Mouse (Mus musculus) frontal cortex, postnatal 14 days (tissue): Measurements from ENCODE around the gene Ciita.

Source experiments
- DNase-seq, 2 experiments: peaks; one replicate each; pipeline ENCODE4 v3.0.0; 2022; ENCODE audit warnings: low spot score in 2 of 2

Gene Ciita

DNA sequence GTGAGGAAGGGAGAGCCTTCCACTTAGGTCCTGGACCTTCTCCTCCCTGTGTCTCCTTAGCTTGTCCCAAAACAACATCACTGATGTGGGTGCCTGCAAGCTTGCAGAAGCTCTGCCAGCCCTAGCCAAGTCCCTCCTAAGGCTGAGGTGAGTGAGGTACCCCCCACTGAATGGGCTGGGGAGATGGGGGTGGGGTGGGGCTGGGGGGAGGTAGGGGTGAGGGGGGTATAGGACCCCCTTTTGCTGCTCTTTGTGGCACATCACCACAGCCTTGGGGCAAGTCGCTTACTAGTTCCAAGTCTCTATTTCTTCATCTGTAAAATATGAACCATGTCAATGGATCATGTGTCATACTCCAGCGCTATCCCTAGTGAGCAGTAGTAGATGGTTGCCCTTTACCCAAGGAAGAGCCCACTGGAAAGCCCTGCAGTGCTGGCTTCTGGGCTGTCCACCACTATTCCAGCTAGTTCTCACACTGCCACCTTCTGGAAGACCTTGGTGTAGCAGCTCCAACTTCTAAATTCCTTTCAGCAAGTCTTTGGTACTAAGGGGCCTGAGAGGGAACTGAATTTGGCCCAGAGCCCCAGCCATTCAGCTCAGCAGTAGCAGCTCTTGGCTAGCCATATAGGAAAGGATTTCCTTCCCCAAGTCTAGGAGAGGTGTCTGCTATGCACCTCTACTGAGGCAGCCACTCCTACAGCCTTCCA, 41.2 kb downstream of the Ciita start:
- DNase-seq = peak; percentile 57 to 87

DNA sequence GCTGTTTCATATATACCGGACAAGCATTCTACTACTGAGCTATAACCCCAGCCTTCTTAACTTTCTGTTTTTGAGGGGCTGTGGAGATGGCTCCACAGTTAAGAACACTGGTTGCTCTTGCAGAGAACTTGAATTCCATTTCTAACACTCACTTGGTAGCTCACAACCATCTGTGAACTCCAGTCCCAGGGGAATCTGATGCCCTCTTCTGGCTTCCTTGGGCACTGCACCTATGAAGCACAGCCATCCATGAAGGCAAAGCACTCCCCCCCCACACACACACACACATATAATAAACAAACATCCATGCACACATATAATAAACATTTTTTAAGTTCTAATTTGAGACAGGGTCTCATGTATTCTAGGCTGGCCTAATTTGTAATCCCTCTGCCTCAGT, 43.0 kb downstream of the Ciita start:
- DNase-seq = peak in 1 of 2 experiments; percentile 68

- no peak for DNase-seq
Observed at GRCm38 (mm10) chr16:10523650-10524049, 43.8 kb downstream of the Ciita start.

GRCm38 (mm10) chr16:10524866-10525609, 45.2 kb downstream of the Ciita start:
- no peak for DNase-seq

DNA sequence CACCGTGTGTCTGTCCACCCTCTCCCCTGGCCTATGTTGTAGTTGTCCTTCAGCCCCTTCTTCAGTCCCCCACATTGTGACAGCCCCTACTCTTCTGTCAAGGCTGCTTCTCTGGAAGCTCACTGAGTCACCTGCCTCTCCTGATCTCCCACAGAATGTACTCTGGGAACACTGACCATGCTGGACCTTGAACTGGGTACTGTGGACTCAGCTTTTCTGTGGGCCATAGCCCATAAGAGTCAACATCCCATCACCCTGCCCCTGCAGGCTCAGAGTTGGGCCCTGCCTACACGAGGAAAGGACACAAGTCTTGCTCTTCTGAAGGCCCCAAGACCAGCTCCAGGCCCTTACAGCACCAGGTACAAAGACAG, 45.7 kb downstream of the Ciita start:
- DNase-seq = no peak

DNA sequence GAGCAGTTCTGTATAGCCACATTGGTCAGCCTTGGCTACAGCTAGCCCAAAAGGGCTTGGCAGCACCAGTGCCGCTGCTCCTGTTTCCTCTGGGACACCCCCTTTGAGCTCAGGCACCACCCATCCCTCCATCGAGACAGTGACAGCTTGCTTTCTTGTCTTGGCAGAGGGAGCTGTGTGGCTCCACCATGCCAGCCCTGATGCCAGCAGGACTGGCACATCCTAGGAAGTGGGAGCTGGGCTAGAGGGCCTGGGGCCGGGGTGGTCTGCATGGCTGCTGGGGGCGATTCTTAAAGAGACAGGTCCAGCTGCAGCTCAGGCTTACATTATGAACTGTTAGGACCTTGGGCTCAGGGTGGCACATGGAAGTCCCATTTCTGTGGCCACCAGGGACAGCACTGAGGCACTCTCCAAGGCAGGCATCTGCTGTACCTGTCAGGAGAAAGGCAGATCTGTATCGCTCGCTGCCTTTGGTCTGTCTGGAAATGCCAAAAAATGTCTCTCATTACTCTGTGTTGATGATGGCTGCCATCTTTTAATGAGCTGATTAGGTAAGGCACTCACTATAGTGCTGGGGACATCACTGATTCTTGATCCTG, 47.3 kb downstream of the Ciita start:
- DNase-seq = no peak

DNA sequence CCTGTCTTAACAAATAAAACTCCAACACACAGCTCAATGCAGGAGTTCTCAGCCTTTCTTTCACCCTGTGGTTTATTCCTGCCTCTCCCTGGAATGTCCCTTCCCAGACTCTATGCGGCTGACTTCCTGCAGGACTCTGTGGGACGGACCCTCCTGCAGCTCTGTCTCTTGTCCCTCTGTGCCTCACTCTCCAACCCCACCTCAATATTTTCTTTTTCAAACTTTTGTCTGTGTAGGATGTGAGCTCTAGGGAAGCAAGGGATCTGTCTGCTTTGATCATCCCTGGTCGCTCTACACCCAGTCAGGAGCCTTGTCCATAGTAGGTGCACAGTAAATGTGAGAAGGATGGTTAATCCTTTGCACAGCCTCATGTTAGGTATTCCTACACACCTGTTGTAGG, 48.5 kb downstream of the Ciita start:
- no peak for DNase-seq

DNA sequence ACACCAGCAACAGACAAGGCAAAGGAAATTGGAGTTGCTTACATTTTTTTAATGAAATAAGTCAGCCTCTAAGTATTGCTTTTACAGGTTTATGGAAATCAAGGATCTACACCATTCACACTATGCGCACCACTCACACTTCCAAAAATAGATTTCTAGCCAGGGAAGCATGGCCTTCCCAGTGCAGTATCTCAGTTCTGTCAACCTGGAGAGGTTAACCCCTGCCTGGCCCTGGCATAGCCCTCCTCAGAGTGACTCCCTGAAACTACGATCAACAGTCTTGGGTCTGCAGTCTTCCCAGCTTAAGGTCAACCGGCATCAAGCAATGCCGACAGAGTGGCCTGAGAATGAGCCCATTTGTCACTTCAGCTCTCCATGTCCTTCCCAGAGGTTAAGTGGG, 50.3 kb downstream of the Ciita start:
- no peak for DNase-seq

DNA sequence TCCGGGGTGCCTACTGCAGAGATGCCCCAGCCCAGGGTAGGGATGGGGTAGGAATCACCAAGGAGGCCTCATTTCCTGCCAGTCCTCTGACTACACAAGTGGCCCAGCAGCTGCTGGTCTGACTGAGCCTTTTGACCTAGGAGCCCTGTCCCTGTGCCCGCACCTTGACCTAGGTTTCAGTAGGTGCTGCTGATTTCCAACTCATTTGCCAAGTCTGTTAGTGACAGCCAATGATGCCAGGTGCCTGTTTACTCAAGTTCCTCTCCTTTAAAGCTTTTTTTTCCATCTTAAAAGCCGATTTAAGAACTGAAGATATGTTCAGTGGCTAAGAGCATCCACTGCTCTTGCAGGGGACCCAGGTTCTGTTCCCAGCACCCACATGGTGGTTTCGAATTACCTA, 53.9 kb downstream of the Ciita start:
- DNase-seq = no peak

DNA sequence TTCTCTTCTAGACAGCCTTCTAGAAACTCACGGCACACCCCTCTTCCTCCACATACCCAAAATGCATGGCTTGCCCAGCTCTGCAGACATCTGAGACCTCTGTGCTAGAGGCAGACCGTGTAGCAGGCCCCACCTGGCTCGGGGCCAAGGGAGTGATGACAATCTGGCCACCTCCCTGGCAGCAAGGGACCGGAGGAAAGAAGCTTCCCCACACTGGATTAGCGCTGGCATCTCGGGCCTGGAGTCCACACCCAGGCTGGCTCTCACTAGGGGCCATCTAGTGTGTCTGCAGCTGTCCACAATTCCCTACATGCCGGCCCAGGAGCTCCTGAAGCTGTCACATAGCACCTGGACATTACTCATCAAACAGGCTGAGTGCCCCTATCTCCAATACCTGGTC, 54.7 kb downstream of the Ciita start:
- DNase-seq = no peak

DNA sequence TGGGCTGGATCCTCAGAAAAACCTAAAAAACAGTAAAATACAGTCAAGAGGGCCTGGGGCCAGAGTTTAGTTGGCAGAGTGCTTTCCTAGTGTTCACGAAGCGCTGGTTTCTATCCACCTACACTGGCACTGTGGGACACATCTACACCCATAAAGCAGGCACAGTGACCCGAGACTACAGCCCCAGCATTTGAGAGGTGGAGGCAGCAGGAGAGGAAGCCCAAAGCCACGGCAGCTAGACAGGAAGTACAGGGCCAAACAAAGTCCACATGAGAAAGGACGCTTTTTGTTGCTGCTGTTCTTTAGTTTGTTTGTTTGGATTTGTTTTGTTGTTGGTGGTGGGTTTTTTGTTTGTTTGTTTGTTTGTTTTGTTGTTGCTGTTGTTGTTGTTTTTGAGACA, 56.5 kb downstream of the Ciita start:
- no peak for DNase-seq

DNA sequence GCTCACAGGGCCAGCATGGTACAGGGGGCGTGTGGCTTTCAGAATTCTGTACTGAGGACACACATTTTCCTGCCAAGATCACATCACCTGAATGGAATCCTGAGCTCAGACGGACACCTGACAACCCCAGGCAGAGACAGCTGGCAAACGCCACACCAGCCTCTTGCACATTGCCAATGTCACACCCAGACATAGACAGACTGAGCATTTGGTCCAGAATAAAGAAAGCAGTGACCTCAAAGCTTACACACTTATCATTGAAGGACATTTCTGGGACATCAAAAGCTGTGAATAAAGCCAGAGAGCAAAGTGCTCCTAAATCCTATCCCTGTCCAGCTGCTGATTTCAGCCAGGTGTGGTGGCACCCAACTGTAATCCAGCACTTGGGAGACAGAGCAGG, 57.1 kb downstream of the Ciita start:
- DNase-seq = no peak

GRCm38 (mm10) chr16:10540763-10541597, 61.1 kb downstream of the Ciita start:
- no peak for DNase-seq

- DNase-seq = no peak
Observed at GRCm38 (mm10) chr16:10541598-10541930, 61.7 kb downstream of the Ciita start.

DNA sequence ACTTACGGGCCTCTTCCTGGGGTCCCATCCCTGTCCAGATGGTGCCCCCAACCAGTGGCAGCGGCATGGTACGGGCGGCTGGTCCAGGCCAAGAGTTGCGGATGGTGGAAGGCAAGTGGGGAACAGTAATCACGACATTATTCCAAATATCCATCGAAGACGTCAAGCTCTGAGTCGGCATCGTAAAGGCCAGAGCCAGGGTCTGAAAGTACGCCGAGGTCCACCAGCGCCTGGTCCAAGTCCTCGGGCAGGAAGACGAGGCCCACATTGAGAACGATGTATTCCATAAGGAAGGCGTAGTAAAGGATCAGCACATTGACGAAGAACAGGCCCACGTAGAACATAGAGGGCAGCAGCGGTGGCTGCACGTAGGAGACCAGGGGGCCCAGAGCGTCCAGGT, 62.4 kb downstream of the Ciita start:
- DNase-seq = no peak

DNA sequence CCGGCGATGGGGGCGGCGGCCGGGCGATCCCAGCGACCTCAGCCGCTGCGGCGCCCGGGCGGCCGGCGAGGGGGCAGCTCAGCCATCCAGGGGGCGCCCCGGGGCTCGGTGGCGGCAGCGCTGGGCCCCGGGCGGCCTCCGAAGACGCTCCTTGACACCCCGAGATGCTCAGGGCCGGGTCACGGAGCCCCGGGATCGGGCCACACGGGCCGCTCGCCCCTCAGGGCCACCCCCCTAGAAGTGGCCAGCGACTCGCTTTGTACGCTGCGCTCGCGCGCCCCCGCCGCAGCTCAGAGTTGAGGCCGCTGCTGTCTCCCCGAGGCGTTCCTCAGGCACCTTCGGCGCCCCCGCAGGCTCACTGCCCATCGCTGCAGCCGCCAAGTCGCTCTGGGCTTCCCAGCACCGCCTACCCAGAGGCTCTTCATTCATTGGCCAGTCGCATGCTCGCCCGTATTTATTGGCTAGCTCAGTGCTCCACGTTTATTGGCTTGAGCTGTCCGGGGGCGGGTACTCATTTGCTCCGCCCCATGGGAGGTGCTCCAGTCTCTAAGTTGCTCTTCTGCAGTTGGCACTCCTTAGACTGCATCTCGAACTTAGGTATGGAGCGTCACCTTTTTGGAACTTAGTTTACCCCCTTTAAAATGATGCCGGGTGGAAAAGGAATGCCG, 63.0 kb downstream of the Ciita start, which contains the start of gene Dexi:
Gene Dexi (minus strand): TSS at position 357 of the 668 bp plus-strand sequence.
- DNase-seq = peak; percentile 94 to 95

DNA sequence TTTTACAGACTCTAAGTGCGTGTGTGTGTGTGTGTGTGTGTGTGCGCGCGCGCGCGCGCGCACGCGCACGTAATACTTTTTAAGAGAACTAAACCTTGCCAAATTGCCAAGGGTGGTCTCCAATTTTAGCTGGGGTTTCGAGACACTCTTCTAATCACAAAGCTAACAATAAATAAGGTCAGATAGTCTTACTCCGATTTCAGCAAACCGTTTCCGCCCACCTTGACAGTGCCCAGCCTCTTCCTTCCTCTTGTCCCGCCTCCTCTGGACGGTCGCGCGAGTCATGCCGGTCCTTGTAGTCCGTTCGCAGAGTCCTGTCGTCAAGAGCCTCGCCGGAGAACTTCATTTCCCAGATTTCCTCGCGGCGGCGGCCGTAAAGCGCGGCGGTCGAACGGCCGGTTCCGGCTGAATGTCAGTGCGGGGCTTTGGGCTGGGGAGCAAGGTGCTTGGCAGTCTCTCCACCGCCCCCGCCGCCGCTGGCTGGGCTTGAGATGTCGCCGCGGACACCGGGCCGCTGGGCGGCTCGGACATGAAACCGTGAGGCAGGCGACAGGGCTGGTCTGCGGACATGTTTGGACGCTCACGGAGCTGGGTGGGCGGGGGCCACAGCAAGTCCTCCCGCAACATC, 65.2 kb downstream of the Ciita start, which contains the start of gene Clec16a:
Gene Clec16a (plus strand): TSS at position 345 of the 628 bp plus-strand sequence.
- DNase-seq = peak; percentile 94 to 95

- no peak for DNase-seq
Observed at GRCm38 (mm10) chr16:10546865-10547264, 67.0 kb downstream of the Ciita start.

DNA sequence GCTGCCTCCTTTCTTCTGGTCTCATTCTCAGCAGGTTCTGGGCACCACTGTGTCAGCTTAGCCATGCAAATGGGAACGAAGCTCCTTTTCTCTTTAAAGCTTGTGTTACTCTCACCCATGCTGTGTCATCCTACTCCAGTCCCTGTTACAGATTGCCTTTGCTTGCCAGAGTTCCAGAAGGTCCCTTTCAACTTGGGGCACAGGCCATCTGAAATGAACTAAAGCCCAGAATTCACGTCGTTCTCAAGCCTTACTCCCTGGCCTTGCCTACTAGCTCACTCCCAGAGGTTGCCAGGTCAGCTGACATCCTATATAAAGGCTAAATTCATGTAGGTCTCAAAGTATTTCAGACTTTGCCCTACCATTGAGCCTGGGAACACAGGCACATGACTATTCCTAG, 69.1 kb downstream of the Ciita start:
- no peak for DNase-seq

DNA sequence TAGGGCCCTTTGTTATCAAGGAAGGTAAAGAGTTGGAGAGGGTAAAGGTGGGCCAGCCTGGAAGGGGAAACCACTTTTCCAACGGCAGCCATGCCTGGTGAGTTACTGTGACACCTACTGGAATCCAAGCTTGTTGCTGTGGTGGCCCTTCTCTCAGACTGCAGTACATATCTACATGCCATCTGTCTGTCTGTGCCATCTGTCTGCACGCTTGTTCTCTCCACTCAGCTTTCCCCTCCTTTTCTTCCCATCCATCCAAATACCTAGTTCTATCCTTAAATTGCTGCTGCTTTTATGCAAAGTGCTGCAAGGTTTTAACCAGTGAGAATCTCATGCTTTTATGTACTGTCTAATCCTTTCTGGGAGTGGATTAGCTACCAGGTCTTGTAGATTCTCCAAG, 69.7 kb downstream of the Ciita start:
- no peak for DNase-seq

DNA sequence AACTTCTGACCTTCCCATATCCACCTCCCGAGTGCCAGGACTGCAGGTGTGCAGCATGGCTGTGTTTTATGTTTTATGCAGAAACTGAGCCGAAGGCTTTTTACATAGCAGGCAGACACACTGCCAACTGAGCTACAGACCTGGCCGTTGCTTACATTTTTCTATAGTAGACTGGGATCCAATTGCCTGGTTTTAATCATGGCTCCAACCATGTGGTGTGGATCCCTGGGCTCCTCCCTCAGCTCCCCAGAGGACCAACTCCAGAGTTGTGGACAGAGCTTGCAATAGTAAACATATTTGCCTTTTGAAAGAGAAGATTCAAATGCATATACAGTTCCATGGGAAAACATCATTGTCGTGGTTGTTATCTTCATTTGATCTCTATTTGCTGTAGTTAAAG, 71.7 kb downstream of the Ciita start:
- no peak for DNase-seq
